Mouse (Mus musculus) lung, embryonic 14.5 days (tissue): ENCODE measurements at regions not wholly inside any gene's neighbourhood (a gene's known extent, or its start where the extent isn't known, plus 50 kb on each side); places are given as distances from the start of the nearest gene placed in this dataset.

Experiments
- ATAC-seq: fragments of 200-750 bp; cut with Nextera tagmentation; 2 replicates; pipeline ENCODE4 v1.8.0; 2017; ENCODE audit warnings: mild to moderate bottlenecking, moderate TSS enrichment, moderate library complexity; ENCODE audit not compliant: insufficient read depth
- DNase-seq: peaks from one replicate; pipeline ENCODE4 v3.0.0-alpha.2; 2015
- H3K27ac ChIP-seq: fragments of 300-500 bp; sonication (generic); 2 replicates; pipeline ENCODE4 v1.5.1; 2014; ENCODE audit warnings: low read depth, mild to moderate bottlenecking, moderate library complexity
- H3K27me3 ChIP-seq: fragments of 300-500 bp; sonication (generic); 2 replicates; pipeline ENCODE4 v1.6.1; 2014; ENCODE audit warnings: low read length, control low read depth; ENCODE audit not compliant: insufficient read depth
- H3K36me3 ChIP-seq: fragments of 300-500 bp; sonication (generic); 2 replicates; pipeline ENCODE4 v1.6.1; 2014; ENCODE audit warnings: control low read depth; ENCODE audit not compliant: insufficient read depth
- H3K4me1 ChIP-seq: fragments of 300-500 bp; sonication (generic); 2 replicates; pipeline ENCODE4 v1.6.1; 2014; ENCODE audit warnings: antibody characterized with exemption, control low read depth; ENCODE audit not compliant: insufficient read depth
- H3K4me2 ChIP-seq: fragments of 300-500 bp; sonication (generic); 2 replicates; pipeline ENCODE4 v1.6.1; 2014; ENCODE audit warnings: mild to moderate bottlenecking
- H3K4me3 ChIP-seq: fragments of 300-500 bp; sonication (generic); 2 replicates; pipeline ENCODE4 v1.5.1; 2014; ENCODE audit warnings: low read depth, low read length
- H3K9ac ChIP-seq: fragments of 300-500 bp; sonication (generic); 2 replicates; pipeline ENCODE4 v1.6.1; 2014
- H3K9me3 ChIP-seq: fragments of 300-500 bp; sonication (generic); 2 replicates; pipeline ENCODE4 v1.6.1; 2016; ENCODE audit warnings: low read depth, low read length, control low read depth
- CTCF ChIP-seq: IDR thresholded peaks from 2 replicates; pipeline ENCODE4 v1.5.1; 2016; ENCODE audit warnings: antibody characterized with exemption, low read depth
- WGBS: fragments of 180-500 bp; shearing (Covaris S2); extraction: QIAGEN DNeasy Blood & Tissue Kit; methylation state at CpG from one replicate; pipeline ENCODE4 v1.1.7; 2014; 5-methylcytosine and 5-hydroxymethylcytosine counted together

DNA sequence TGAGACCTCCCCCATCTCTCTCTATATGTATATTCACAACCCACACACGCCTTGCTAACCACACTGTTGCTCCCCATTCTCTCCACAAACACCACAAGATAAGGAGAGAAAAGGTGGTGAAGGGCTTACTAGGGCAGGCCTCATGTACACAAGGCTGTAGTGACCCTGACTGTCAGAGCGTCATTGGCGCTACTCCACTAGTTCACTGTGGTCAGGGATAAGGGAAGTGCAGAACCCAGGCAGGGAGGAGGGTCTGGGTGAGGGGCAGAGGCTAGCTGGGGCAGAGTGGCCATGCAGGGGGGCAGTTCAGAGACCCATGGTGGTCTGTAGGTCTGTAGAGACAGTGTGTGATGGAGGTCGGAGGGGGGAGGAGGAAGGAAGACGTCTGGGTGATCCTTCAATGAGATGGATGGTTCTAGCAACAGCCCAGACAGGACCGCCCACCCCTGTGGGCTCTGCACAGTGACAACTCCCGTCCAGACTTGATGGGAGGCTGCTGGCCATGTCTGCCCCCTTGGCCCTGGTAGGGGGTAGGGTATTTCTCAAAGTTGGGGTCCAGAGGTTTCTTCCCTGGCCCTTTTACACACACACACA, 82.1 kb upstream of the Zbtb40 start:
- Histone ChIP-seq H3K4me1 (no peaks in the 10 kb centered on the region), H3K4me2 (no peak overlapping the region), H3K9ac (no peak overlapping the region), H3K4me3 (no peak overlapping the region), H3K36me3 (no peaks in the 10 kb centered on the region), H3K27me3 (peaks cover 42% of the 10 kb centered on the region), H3K9me3 (no peaks in the 10 kb centered on the region), H3K27ac (no peak overlapping the region)
- DNase-seq (no peak), ATAC-seq (no peak)
- no peak for TF ChIP-seq CTCF
- 14% methylated on average over 7 of the region's 7 CpGs for WGBS

GRCm38 (mm10) chr4:137128152-137128551, 79.6 kb upstream of the Zbtb40 start:
- WGBS, result 5% methylated on average over 15 of the region's 15 CpGs
- H3K9ac ChIP-seq, result no peak overlapping the region
- H3K9me3 ChIP-seq, result no peaks in the 10 kb centered on the region
- peaks cover 58% of the 10 kb centered on the region for H3K27me3 ChIP-seq
- no peaks in the 10 kb centered on the region for H3K36me3 ChIP-seq
- TF ChIP-seq CTCF, result no peak
- no peak overlapping the region for H3K27ac ChIP-seq
- no peaks in the 10 kb centered on the region for H3K4me1 ChIP-seq
- no peak overlapping the region for H3K4me3 ChIP-seq
- H3K4me2 ChIP-seq, result no peak overlapping the region
- peak; percentile 68 for DNase-seq
- peak; percentile 70 for ATAC-seq

DNA sequence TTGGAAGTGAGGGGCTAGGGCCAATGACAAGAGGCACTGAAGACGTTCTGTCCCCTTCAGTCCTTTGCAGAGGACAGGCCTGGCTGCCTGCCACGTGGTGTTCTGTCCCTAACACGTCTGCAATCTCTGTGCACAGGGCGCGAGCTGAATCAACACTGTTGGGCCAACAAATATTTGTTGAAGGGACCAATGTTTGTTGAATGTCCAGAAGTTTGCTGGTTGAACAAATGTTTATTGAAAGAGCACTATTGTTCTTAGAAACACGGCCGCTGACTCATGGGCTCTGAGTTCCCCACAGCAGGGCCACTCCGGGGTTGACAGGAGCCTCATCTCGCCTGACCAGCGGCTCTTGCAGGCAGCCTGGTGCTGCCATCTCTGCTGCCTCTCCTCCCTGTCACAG, 73.1 kb upstream of the Zbtb40 start:
- H3K9ac ChIP-seq, result no peak overlapping the region
- WGBS, result 17% methylated on average over 10 of the region's 10 CpGs
- H3K9me3 ChIP-seq, result no peaks in the 10 kb centered on the region
- no peaks in the 10 kb centered on the region for H3K36me3 ChIP-seq
- no peak overlapping the region for H3K4me3 ChIP-seq
- H3K27ac ChIP-seq, result no peak overlapping the region
- no peak for TF ChIP-seq CTCF
- peak; percentile 67 for DNase-seq
- peaks cover 4% of the 10 kb centered on the region; the same call in 1 of the 2 replicates for H3K4me1 ChIP-seq
- no peak overlapping the region for H3K4me2 ChIP-seq
- peaks cover 27% of the 10 kb centered on the region for H3K27me3 ChIP-seq
- ATAC-seq, result no peak

DNA sequence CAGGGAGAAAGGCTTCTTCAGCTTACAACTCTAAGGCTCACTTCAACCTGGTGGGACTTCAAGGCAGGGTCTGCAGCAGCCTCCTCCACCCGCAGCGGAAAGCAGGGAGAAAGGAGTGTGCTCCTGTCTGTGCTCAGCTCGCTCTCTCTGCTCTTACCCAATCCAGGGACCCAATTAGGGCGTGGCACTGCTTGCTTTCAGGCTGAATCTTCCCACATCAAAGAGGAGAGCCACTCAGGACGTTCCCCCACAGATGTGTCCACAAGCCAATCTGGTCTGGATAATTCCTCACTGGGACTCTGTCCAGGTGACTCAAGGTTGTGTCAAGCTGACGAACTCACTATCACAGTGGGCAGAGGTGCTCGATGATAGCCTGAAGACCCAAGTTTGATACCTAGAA, 72.0 kb upstream of the Zbtb40 start:
- Histone ChIP-seq H3K36me3 (no peaks in the 10 kb centered on the region), H3K4me2 (no peak overlapping the region), H3K9me3 (no peaks in the 10 kb centered on the region), H3K9ac (no peak overlapping the region), H3K27me3 (peaks cover 21% of the 10 kb centered on the region), H3K4me1 (peaks cover 4% of the 10 kb centered on the region; the same call in 1 of the 2 replicates), H3K4me3 (no peak overlapping the region), H3K27ac (no peak overlapping the region)
- no peak for TF ChIP-seq CTCF
- no peak for ATAC-seq
- WGBS, result 50% methylated on average over 7 of the region's 7 CpGs
- no peak for DNase-seq

GRCm38 (mm10) chr4:137118332-137118715, 69.7 kb upstream of the Zbtb40 start:
- peak overlapping the region; percentile 62 for H3K4me2 ChIP-seq
- no peaks in the 10 kb centered on the region for H3K9me3 ChIP-seq
- H3K27ac ChIP-seq, result no peak overlapping the region
- no peaks in the 10 kb centered on the region for H3K36me3 ChIP-seq
- peaks cover 6% of the 10 kb centered on the region; the same call in 1 of the 2 replicates for H3K27me3 ChIP-seq
- TF ChIP-seq CTCF, result no peak
- peak overlapping the region; percentile 26 for H3K4me3 ChIP-seq
- ATAC-seq, result peak; percentile 63
- H3K9ac ChIP-seq, result no peak overlapping the region
- WGBS, result 10% methylated on average over 10 of the region's 10 CpGs
- DNase-seq, result no peak
- H3K4me1 ChIP-seq, result peaks cover 9% of the 10 kb centered on the region; the same call in 1 of the 2 replicates

GRCm38 (mm10) chr4:137117471-137118331, 69.1 kb upstream of the Zbtb40 start:
- Histone ChIP-seq H3K36me3 (no peaks in the 10 kb centered on the region), H3K4me3 (peak overlapping the region; percentile 26), H3K27ac (no peak overlapping the region), H3K9ac (no peak overlapping the region), H3K9me3 (no peaks in the 10 kb centered on the region), H3K4me1 (peaks cover 9% of the 10 kb centered on the region; the same call in 1 of the 2 replicates), H3K27me3 (peaks cover 6% of the 10 kb centered on the region; the same call in 1 of the 2 replicates), H3K4me2 (peak overlapping the region; percentile 62)
- no peak; the same call in 1 of the 2 replicates for TF ChIP-seq CTCF
- ATAC-seq, result peak; percentile 81
- 2% methylated on average over 26 of the region's 27 CpGs for WGBS
- peak; percentile 86 for DNase-seq

- Histone ChIP-seq H3K4me1 (peaks cover 9% of the 10 kb centered on the region; the same call in 1 of the 2 replicates), H3K4me3 (no peak overlapping the region), H3K9ac (no peak overlapping the region), H3K9me3 (no peaks in the 10 kb centered on the region), H3K27ac (no peak overlapping the region), H3K36me3 (no peaks in the 10 kb centered on the region), H3K27me3 (no peaks in the 10 kb centered on the region), H3K4me2 (no peak overlapping the region)
- TF ChIP-seq CTCF, result no peak
- ATAC-seq, result no peak
- DNase-seq, result no peak
- 64% methylated on average over 14 of the region's 14 CpGs for WGBS
These were observed 66.5 kb upstream of the Zbtb40 start for GRCm38 (mm10) chr4:137115062-137115461.
